Mouse (Mus musculus) retina, adult 2 months (tissue): ENCODE results near the gene Klk4.

Source experiments
- DNase-seq: peaks from one replicate; pipeline ENCODE4 v3.0.0-alpha.2; 2012; ENCODE audit warnings: low read depth, low spot score

The Klk4 gene

GRCm38 (mm10) chr7:43919559-43920451, 38.8 kb downstream of the Klk4 start:
- DNase-seq, result peak; percentile 30

- DNase-seq, result no peak
These were observed 39.6 kb downstream of the Klk4 start for GRCm38 (mm10) chr7:43920582-43920981.

- no peak for DNase-seq
These were observed 40.1 kb downstream of the Klk4 start for GRCm38 (mm10) chr7:43921087-43921486.

GRCm38 (mm10) chr7:43921941-43922340, 41.0 kb downstream of the Klk4 start:
- no peak for DNase-seq

GRCm38 (mm10) chr7:43925985-43926384, 45.0 kb downstream of the Klk4 start:
- DNase-seq, result no peak

GRCm38 (mm10) chr7:43928521-43928920, 47.6 kb downstream of the Klk4 start:
- DNase-seq, result no peak

GRCm38 (mm10) chr7:43932337-43932736, 51.4 kb downstream of the Klk4 start:
- DNase-seq, result no peak

GRCm38 (mm10) chr7:43933440-43933839, 52.5 kb downstream of the Klk4 start, which contains the start of gene Klk15:
Gene Klk15, plus strand, starts transcription at chr7:43933740.
- DNase-seq, result no peak

- no peak for DNase-seq
These were observed 53.8 kb downstream of the Klk4 start for GRCm38 (mm10) chr7:43934747-43935146.
